Mouse (Mus musculus) small intestine, adult 2 months (tissue): ENCODE data around the gene Hist1h2ad.

Experiments
- CTCF ChIP-seq: fragments of 200-500 bp; IDR thresholded peaks from 2 replicates; pipeline ENCODE4 v1.5.1; 2012; ENCODE audit warnings: low read depth, mild to moderate bottlenecking, control low read depth, inconsistent platforms, low read length, moderate library complexity, mixed read lengths; ENCODE audit not compliant: insufficient replicate concordance, insufficient read length; ENCODE audit errors: extremely low read depth
- POLR2A ChIP-seq: fragments of 200-500 bp; IDR thresholded peaks from 2 replicates; pipeline ENCODE4 v1.6.1; 2012; ENCODE audit warnings: low read depth, mild to moderate bottlenecking, control low read depth, inconsistent platforms, low read length, moderate library complexity

DNA sequence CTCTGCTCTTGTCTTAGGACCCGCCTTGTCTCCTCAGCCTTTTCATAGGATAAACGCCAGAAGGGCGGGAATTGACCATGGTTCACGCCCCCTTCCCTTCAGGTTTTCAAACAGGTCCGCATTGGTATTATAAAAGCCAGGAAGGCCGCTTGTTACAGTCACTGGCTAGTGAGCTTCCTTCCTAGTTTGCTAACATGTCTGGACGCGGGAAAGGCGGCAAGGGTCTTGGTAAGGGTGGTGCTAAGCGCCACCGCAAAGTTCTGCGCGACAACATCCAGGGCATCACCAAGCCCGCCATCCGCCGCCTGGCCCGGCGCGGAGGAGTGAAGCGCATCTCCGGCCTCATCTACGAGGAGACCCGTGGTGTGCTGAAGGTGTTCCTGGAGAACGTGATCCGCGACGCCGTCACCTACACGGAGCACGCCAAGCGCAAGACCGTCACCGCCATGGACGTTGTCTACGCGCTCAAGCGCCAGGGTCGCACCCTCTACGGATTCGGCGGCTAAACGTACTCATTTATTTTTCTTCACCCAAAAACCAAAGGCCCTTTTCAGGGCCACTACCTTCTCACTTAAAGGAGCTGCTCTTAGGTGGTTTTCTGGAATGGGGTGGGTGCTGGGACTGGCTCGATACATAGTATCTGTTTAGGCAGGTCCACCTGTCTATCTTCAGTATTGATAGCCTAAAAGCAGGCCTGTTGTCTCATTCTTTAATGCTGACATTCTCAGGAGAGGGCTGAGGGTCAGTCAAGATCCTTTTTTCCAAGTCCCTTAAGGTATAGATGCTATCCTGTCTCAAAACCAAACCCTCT, 7.4 kb downstream of the Hist1h2ad start, which contains the start of gene Hist1h4d:
- TF ChIP-seq CTCF (no peak), POLR2A (peak; percentile 98)
